Mouse (Mus musculus): ENCODE measurements around the gene Psme2b.
"Not testable (repeated sequence)": the region's sequence is repeated elsewhere in the genome, so short reads cannot be mapped to it uniquely, and the experiment has no call there.

Psme2b gene

DNA sequence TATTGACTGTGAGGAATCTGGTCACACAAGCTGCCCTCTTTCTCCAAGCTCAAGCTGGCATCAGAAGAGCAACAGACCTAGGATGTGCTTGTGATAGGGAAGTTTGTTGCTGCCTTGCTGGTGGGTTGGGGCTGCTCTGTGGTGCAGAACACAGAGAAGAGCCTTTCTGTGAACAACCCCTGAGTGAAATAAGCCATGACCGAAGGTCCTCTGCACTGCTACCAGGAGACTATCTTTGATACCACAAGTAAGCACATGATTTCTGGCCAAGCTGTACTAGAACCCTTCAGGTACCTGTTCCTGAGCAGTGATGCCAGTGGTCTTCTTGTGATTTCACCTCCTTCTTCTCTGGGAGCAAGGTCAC lies 44.4 kb downstream of the Psme2b start:
- not testable (repeated sequence) for DNase-seq (ENCODE audit: low spot score)

DNA sequence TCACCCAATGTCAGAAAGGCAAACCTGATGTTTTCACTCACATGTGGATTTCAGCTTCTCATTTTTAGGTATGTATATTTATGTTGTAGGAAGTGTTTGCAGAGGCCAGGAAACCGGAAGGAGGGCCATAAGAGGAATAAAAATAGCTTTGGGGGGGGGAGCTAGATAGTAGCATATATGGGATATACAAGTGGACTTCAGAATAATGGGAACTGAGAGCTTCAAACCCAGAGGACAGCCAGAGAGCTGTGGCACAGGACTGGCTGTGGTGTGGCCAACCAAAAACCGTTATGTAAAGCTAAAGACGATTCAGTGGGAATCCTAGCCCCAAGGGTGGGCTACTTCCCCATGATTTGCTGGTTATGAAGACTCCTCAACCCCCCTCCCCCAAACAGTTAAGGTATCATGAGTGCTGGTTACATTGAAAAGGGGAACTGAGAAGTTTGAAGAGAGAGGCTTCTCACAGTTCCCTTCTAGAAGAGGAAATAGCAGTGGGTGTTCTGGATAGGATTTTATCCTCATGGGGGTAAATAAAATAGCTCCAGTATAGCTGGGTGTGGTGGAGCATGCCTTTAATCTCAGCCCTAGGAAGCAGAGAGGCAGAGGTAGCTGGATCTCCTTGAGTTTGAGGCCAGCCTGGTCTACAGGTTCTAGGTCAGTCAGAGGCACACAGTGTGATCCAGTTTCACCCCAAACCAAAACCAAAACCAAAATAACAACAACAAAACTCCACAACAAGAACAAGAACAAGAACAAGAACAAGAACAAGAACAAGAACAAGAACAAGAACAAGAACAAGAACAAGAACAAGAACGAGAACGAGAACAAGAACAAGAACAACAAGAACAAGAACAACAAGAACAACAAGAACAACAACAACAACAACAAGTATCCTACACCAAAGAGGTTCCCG lies 45.1 kb downstream of the Psme2b start:
- DNase-seq (ENCODE audit: low spot score), result not testable (repeated sequence)

- DNase-seq (ENCODE audit: low spot score), result no peak
These were observed 47.1 kb downstream of the Psme2b start for GRCm38 (mm10) chr11:48898812-48899431.
